Mouse (Mus musculus): ENCODE measurements around the gene Il9. TPM values are rescaled to one million over a fixed set of nuclear protein-coding genes. Genes with fewer than 3 reads are reported as not detected.

The Il9 gene
- polyA plus RNA-seq (2017; shearing (Covaris generic)) = not detected

GRCm38 (mm10) chr13:56482146-56482545 lies at the start of gene Il9:
Il9 (minus strand) TSS chr13:56482246.

GRCm38 (mm10) chr13:56522081-56522820 lies 40.2 kb upstream of the Il9 start, which contains the start of gene Fbxl21:
Fbxl21 (plus strand) TSS chr13:56522472.

GRCm38 (mm10) chr13:56438211-56439075 lies 43.6 kb downstream of the Il9 start, which contains the start of gene Slc25a48:
Slc25a48 (plus strand) TSS chr13:56438355.

Other genes starting within 250 kb of the Il9 start
- gene Neurog1, start 230.1 kb downstream of the Il9 start, polyA plus RNA-seq (2017; shearing (Covaris generic)) = not detected
- not detected for gene Cxcl14, start 185.7 kb downstream of the Il9 start, polyA plus RNA-seq (2017; shearing (Covaris generic))
- gene Gm3045, start 55.7 kb downstream of the Il9 start, polyA plus RNA-seq (2017; shearing (Covaris generic)) = not detected
- gene Slc25a48, start 43.9 kb downstream of the Il9 start, polyA plus RNA-seq (2017; shearing (Covaris generic)) = not detected
- 1.8 TPM for gene Fbxl21, start 40.2 kb upstream of the Il9 start, polyA plus RNA-seq (2017; shearing (Covaris generic))
- not detected for gene Lect2, start 66.3 kb upstream of the Il9 start, polyA plus RNA-seq (2017; shearing (Covaris generic))
- 1.1 TPM for gene Tgfbi, start 127.3 kb upstream of the Il9 start, polyA plus RNA-seq (2017; shearing (Covaris generic))
- gene Smad5, start 220.8 kb upstream of the Il9 start, polyA plus RNA-seq (2017; shearing (Covaris generic)) = 22.3 TPM

Data from inflammation-experienced regulatory T-cells, adult 16 weeks (primary cell).